8 mouse cellular contexts compared by ENCODE assay signal in genomic region chr17:68841097-68841891, GRCm38 (mm10). TPM values are rescaled to one million over a fixed set of nuclear protein-coding genes. Genes with fewer than 3 reads are reported as not detected.
DNase-seq lines count a peak whose midpoint lies in the region; ATAC-seq and TF ChIP-seq lines count a peak whose summit lies in the region.

No protein-coding gene starts in this region.

- TF ChIP-seq POLR2A in brain, embryonic 14.5 days (IDR thresholded peaks at IDR 0.05; ENCODE audit: borderline replicate concordance, extremely low read depth, insufficient read depth, insufficient read length, poor library complexity, severe bottlenecking) = no peak
- TF ChIP-seq POLR2A in heart, adult 2 months (IDR thresholded peaks at IDR 0.05; ENCODE audit: insufficient read depth, low read depth, low read length) = no peak
- no peak for TF ChIP-seq POLR2A in kidney, adult 2 months (IDR thresholded peaks at IDR 0.05; ENCODE audit: low read depth, low read length)

- peak; percentile 25 for ATAC-seq in embryonic facial prominence, embryonic 11.5 days (replicated peaks; ENCODE audit: insufficient number of reproducible peaks, low FRiP score, low TSS enrichment, low read depth)
- ATAC-seq in limb, embryonic 15.5 days (ENCODE audit: insufficient number of reproducible peaks, low FRiP score, low TSS enrichment, low read depth) = peak; percentile 12; the same call in 1 of the 2 replicates
- peak; percentile 55 for ATAC-seq in midbrain, postnatal 0 days (ENCODE audit: low FRiP score)

- H3K36me3 ChIP-seq in embryonic facial prominence, embryonic 11.5 days (replicated peaks; ENCODE audit: control insufficient read depth, insufficient read depth, low read depth, low read length) = no peaks in the 10 kb centered on the region
- no peaks in the 10 kb centered on the region for H3K36me3 ChIP-seq in heart, adult 2 months (ENCODE audit: control insufficient read depth, insufficient read depth, low read length)
- no peaks in the 10 kb centered on the region for H3K36me3 ChIP-seq in kidney, adult 2 months (ENCODE audit: control insufficient read depth, insufficient read depth, low read length)
- H3K36me3 ChIP-seq in limb, embryonic 15.5 days = no peaks in the 10 kb centered on the region
- H3K36me3 ChIP-seq in midbrain, postnatal 0 days (ENCODE audit: insufficient read depth, low read length) = no peaks in the 10 kb centered on the region

- peaks cover 7% of the 10 kb centered on the region; the same call in 1 of the 2 replicates for H3K4me1 ChIP-seq in embryonic facial prominence, embryonic 11.5 days (ENCODE audit: control insufficient read depth, insufficient read depth, low read length)
- peaks cover 2% of the 10 kb centered on the region; the same call in 1 of the 2 replicates for H3K4me1 ChIP-seq in heart, adult 2 months (ENCODE audit: control insufficient read depth, insufficient read depth, low read length)
- H3K4me1 ChIP-seq in kidney, adult 2 months (ENCODE audit: control insufficient read depth, insufficient read depth, low read length) = no peaks in the 10 kb centered on the region
- peaks cover 39% of the 10 kb centered on the region for H3K4me1 ChIP-seq in limb, embryonic 15.5 days
- peaks cover 9% of the 10 kb centered on the region for H3K4me1 ChIP-seq in midbrain, postnatal 0 days (ENCODE audit: insufficient read depth, low read length)

- H3K27me3 ChIP-seq in embryonic facial prominence, embryonic 11.5 days (ENCODE audit: control insufficient read depth, insufficient read depth, low read length) = peaks cover 34% of the 10 kb centered on the region
- H3K27me3 ChIP-seq in heart, adult 2 months (ENCODE audit: control insufficient read depth, insufficient read depth, low read length) = peaks cover 21% of the 10 kb centered on the region
- H3K27me3 ChIP-seq in kidney, adult 2 months (replicated peaks; ENCODE audit: control insufficient read depth, insufficient read depth, low read length) = peaks cover 7% of the 10 kb centered on the region
- H3K27me3 ChIP-seq in limb, embryonic 15.5 days = peaks cover 51% of the 10 kb centered on the region
- 0 out of 2 replicates have a peak, but pooled peaks cover 2% of the 10 kb centered on the region for H3K27me3 ChIP-seq in midbrain, postnatal 0 days (ENCODE audit: insufficient read depth, low read length)

- H3K4me2 ChIP-seq in embryonic facial prominence, embryonic 11.5 days (ENCODE audit: low read depth, low read length) = peak overlapping the region; percentile 95
- peak overlapping the region; percentile 96 for H3K4me2 ChIP-seq in limb, embryonic 15.5 days
- H3K4me2 ChIP-seq in midbrain, postnatal 0 days (ENCODE audit: low read depth, low read length, poor library complexity, severe bottlenecking) = peak overlapping the region; percentile 93

- TF ChIP-seq EP300 in heart, adult 2 months (IDR thresholded peaks at IDR 0.05; ENCODE audit: insufficient read depth, low read depth, low read length) = no peak

- peak; percentile 79 for DNase-seq in brain, embryonic 14.5 days (ENCODE audit: low read depth)
- DNase-seq in embryonic facial prominence, embryonic 11.5 days (ENCODE audit: low spot score) = peak; percentile 71
- DNase-seq in heart, adult 2 months = peak; percentile 31 to 62
- DNase-seq in kidney, adult 2 months = peak; percentile 31
- peak; percentile 76 for DNase-seq in midbrain, postnatal 0 days (ENCODE audit: low spot score)
- DNase-seq in testis, postnatal 14 days (ENCODE audit: low spot score) = peak; percentile 56
- DNase-seq in thymus, postnatal 10 days (ENCODE audit: low spot score in 2 of 2) = no peak

- under 1% methylated on average over 71 of the region's 75 CpGs for WGBS in embryonic facial prominence, embryonic 11.5 days
- WGBS in heart, adult 2 months = 1% methylated on average over 74 of the region's 75 CpGs
- WGBS in kidney, adult 2 months = under 1% methylated on average over 75 of the region's 75 CpGs
- WGBS in limb, embryonic 15.5 days = under 1% methylated on average over 75 of the region's 75 CpGs
- WGBS in midbrain, postnatal 0 days = under 1% methylated on average over 68 of the region's 75 CpGs

- H3K9ac ChIP-seq in embryonic facial prominence, embryonic 11.5 days (replicated peaks; ENCODE audit: low read length) = peak overlapping the region; percentile 56
- H3K9ac ChIP-seq in heart, adult 2 months (ENCODE audit: low read depth, low read length) = peak overlapping the region; percentile 60
- peak overlapping the region; percentile 15 for H3K9ac ChIP-seq in limb, embryonic 15.5 days
- H3K9ac ChIP-seq in midbrain, postnatal 0 days (replicated peaks; ENCODE audit: low read length, poor library complexity, severe bottlenecking) = peak overlapping the region; percentile 53

- H3K79me2 ChIP-seq in heart, adult 2 months (replicated peaks; ENCODE audit: control insufficient read depth, insufficient read depth, low read length) = no peaks in the 10 kb centered on the region

- no peak overlapping the region for H3K27ac ChIP-seq in embryonic facial prominence, embryonic 11.5 days (replicated peaks; ENCODE audit: low read depth, low read length)
- H3K27ac ChIP-seq in heart, adult 2 months = no peak overlapping the region
- no peak overlapping the region for H3K27ac ChIP-seq in kidney, adult 2 months (ENCODE audit: insufficient read depth, low read depth, low read length)
- H3K27ac ChIP-seq in limb, embryonic 15.5 days = no peak overlapping the region
- H3K27ac ChIP-seq in midbrain, postnatal 0 days (ENCODE audit: low read depth, low read length) = no peak overlapping the region

- H3K9me3 ChIP-seq in embryonic facial prominence, embryonic 11.5 days (replicated peaks; ENCODE audit: control insufficient read depth, low read length) = no peaks in the 10 kb centered on the region
- no peaks in the 10 kb centered on the region for H3K9me3 ChIP-seq in limb, embryonic 15.5 days
- no peaks in the 10 kb centered on the region for H3K9me3 ChIP-seq in midbrain, postnatal 0 days (ENCODE audit: low read length)

- H3K4me3 ChIP-seq in embryonic facial prominence, embryonic 11.5 days (ENCODE audit: low read depth, low read length) = peak overlapping the region; percentile 45
- H3K4me3 ChIP-seq in heart, adult 2 months = peak overlapping the region; percentile 36
- H3K4me3 ChIP-seq in kidney, adult 2 months (ENCODE audit: insufficient read depth, low read depth, low read length) = peak overlapping the region; percentile 32
- peak overlapping the region; percentile 54 for H3K4me3 ChIP-seq in limb, embryonic 15.5 days
- peak overlapping the region; percentile 52 for H3K4me3 ChIP-seq in midbrain, postnatal 0 days (ENCODE audit: low read depth, low read length)

- TF ChIP-seq CTCF in brain, embryonic 14.5 days (IDR thresholded peaks at IDR 0.05; ENCODE audit: borderline replicate concordance, extremely low read depth, insufficient read depth, insufficient read length) = peak; percentile 64
- TF ChIP-seq CTCF in heart, adult 2 months (IDR thresholded peaks at IDR 0.05) = peak; percentile 70
- TF ChIP-seq CTCF in kidney, adult 2 months (conservative IDR thresholded peaks at IDR 0.05; ENCODE audit: insufficient read depth, insufficient read length, low read depth, low read length) = no peak; the same call in 1 of the 2 replicates
- peak; percentile 63 for TF ChIP-seq CTCF in midbrain, postnatal 0 days (IDR thresholded peaks at IDR 0.05)

- intact Hi-C loops in heart, adult 2 months (cut with DNase I) = no loop called here

RNA-seq across cellular contexts. Expression of gene Tmem200c, which starts 14.9 kb away (rescaled TPM):
- 3.2 and 4.6 TPM in 2 replicates for polyA plus RNA-seq in brain, embryonic 14.5 days (2012; rRNA removed)
- polyA plus RNA-seq in embryonic facial prominence, embryonic 11.5 days (2014; fragmentation: Nextera tagmentation; extraction: Ambion mirVana) = 1.1 and 1.4 TPM in 2 replicates
- total RNA-seq in heart, adult 2 months (2021) = under 1 TPM in 1 of 2 experiments, not detected in 1; 0.23 TPM
- polyA plus RNA-seq in heart, adult 2 months (2012; rRNA removed) = 0.02 and 0.09 TPM in 2 replicates
- 0.14 and 0.18 TPM in 2 replicates for polyA plus RNA-seq in kidney, adult 2 months (2012; rRNA removed)
- 0.60 and 0.65 TPM in 2 replicates for polyA plus RNA-seq in limb, embryonic 15.5 days (2015; fragmentation: Nextera tagmentation; extraction: Ambion mirVana)
- total RNA-seq in midbrain, postnatal 0 days (2014; rRNA removed) = 13.2 and 14.8 TPM in 2 replicates
- polyA plus RNA-seq in midbrain, postnatal 0 days (2015; fragmentation: Nextera tagmentation; extraction: Ambion mirVana) = 1.8 and 1.9 TPM in 2 replicates

Comparison
In these comparisons a context has a peak if more than half of its experiments do, and no peak if none do; other contexts are left out.
1. DNase-seq: peak in brain, embryonic 14.5 days (single experiment), embryonic facial prominence, embryonic 11.5 days (single experiment), heart, adult 2 months (2 of 2), kidney, adult 2 months (single experiment), midbrain, postnatal 0 days (single experiment) and testis, postnatal 14 days (single experiment); none in thymus, postnatal 10 days (0 of 2).
2. Peak in every context shown above with its lines, with median percentiles within 50 percentile points of each other: ATAC-seq, H3K4me2 ChIP-seq, H3K4me3 ChIP-seq and H3K9ac ChIP-seq.